Mouse (Mus musculus) heart, adult 2 months (tissue): Measurements from ENCODE around the gene Lsm3.

Experiments used
- CTCF ChIP-seq: fragments of 200-600 bp; IDR thresholded peaks from 2 replicates; pipeline ENCODE4 v1.8.1; 2022; ENCODE audit warnings: antibody characterized with exemption, mild to moderate bottlenecking, moderate library complexity
- EP300 ChIP-seq: fragments of 200-500 bp; IDR thresholded peaks from 2 replicates; pipeline ENCODE4 v1.6.1; 2011; ENCODE audit warnings: low read depth, low read length, control low read depth; ENCODE audit not compliant: insufficient read depth
- POLR2A ChIP-seq: fragments of 200-500 bp; IDR thresholded peaks from 2 replicates; pipeline ENCODE4 v1.6.1; 2011; ENCODE audit warnings: mild to moderate bottlenecking, low read depth, low read length, control low read depth; ENCODE audit not compliant: insufficient read depth

GRCm38 (mm10) chr6:91515545-91516449, at the start of gene Lsm3, which contains the start of gene Xpc:
- TF ChIP-seq CTCF (peak; percentile 26; the same call in 1 of the 2 replicates), POLR2A (peak; percentile 76), EP300 (peak; percentile 79)
